Mouse (Mus musculus) cerebellum, adult 2 months (tissue): Measurements from ENCODE around the gene Olfr576. TPM values are rescaled to one million over a fixed set of nuclear protein-coding genes. Genes with fewer than 3 reads are reported as not detected.

Experiments used
- DNase-seq, 2 experiments: peaks; one replicate each; pipeline ENCODE4 v3.0.0; 2021
- H3K27ac ChIP-seq: fragments of 200-500 bp; 2 replicates; pipeline ENCODE4 v1.5.1; 2012; ENCODE audit warnings: low read length, control low read depth, inconsistent platforms; ENCODE audit not compliant: insufficient read depth
- H3K27me3 ChIP-seq: fragments of 200-500 bp; 2 replicates; pipeline ENCODE4 v1.6.1; 2012; ENCODE audit warnings: inconsistent platforms, mild to moderate bottlenecking, low read length, moderate library complexity; ENCODE audit not compliant: control insufficient read depth, insufficient read depth
- H3K4me1 ChIP-seq: fragments of 200-500 bp; 2 replicates; pipeline ENCODE4 v1.6.1; 2011; ENCODE audit warnings: low read length; ENCODE audit not compliant: control insufficient read depth, insufficient read depth
- H3K4me3 ChIP-seq: fragments of 200-500 bp; replicated peaks from 2 replicates; pipeline ENCODE3; 2011; ENCODE audit warnings: mild to moderate bottlenecking, low read depth, low read length, control low read depth; ENCODE audit not compliant: insufficient read depth
- CTCF ChIP-seq: fragments of 200-500 bp; IDR thresholded peaks from 2 replicates; pipeline ENCODE4 v1.5.1; 2011; ENCODE audit warnings: low read depth, mild to moderate bottlenecking, control low read depth, low read length, moderate library complexity, borderline replicate concordance; ENCODE audit not compliant: insufficient read depth
- POLR2A ChIP-seq: fragments of 200-500 bp; IDR thresholded peaks from 2 replicates; pipeline ENCODE4 v1.6.1; 2011; ENCODE audit warnings: low read length, control low read depth, borderline replicate concordance; ENCODE audit not compliant: insufficient read depth
- WGBS: fragments of 180-500 bp; shearing (Covaris S2); methylation state at CpG from one replicate; pipeline ENCODE4 v1.1.7; 2018; 5-methylcytosine and 5-hydroxymethylcytosine counted together
- polyA plus RNA-seq: library from polyadenylated mRNA; depleted of rRNA; stranded (reverse); fragments of >200 nt; gene quantifications from 2 replicates; pipeline ENCODE4 v1.2.3, GENCODE M21; 2012; rRNA removed

Gene Olfr576
- polyA plus RNA-seq, 1 experiment: not detected

- 86% methylated on average over 1 of the region's 1 CpGs for WGBS
These were observed 19.0 kb upstream of the Olfr576 start for GRCm38 (mm10) chr7:102943417-102943816.

GRCm38 (mm10) chr7:102948167-102948566 is 14.3 kb upstream of the Olfr576 start, which contains the start of gene Olfr574:
Gene Olfr574 (plus strand): TSS chr7:102948467.
- no peak within 1 kb of the TSS for H3K27ac ChIP-seq
- 93% methylated on average over 1 of the region's 1 CpGs for WGBS
- TF ChIP-seq CTCF: no peak
- no peak for TF ChIP-seq POLR2A
- no peaks in the 10 kb centered on the region for H3K27me3 ChIP-seq
- H3K4me3 ChIP-seq: no peak within 1 kb of the TSS
- DNase-seq: no peak
- no peaks in the 10 kb centered on the region for H3K4me1 ChIP-seq

More at GRCm38 (mm10) chr7:102943417-102943816, 19.0 kb upstream of the Olfr576 start:
- Histone ChIP-seq H3K27me3 (no peaks in the 10 kb centered on the region), H3K27ac (no peak overlapping the region), H3K4me3 (no peak overlapping the region), H3K4me1 (no peaks in the 10 kb centered on the region)
- DNase-seq: no peak
- TF ChIP-seq CTCF (no peak), POLR2A (no peak)

- Histone ChIP-seq H3K27ac (no peak overlapping the region), H3K4me1 (no peaks in the 10 kb centered on the region), H3K4me3 (no peak overlapping the region), H3K27me3 (no peaks in the 10 kb centered on the region)
- DNase-seq: no peak
- 62% methylated on average over 1 of the region's 1 CpGs for WGBS
- TF ChIP-seq POLR2A (no peak), CTCF (no peak)
These were observed 11.7 kb upstream of the Olfr576 start for GRCm38 (mm10) chr7:102950732-102951131.

DNA sequence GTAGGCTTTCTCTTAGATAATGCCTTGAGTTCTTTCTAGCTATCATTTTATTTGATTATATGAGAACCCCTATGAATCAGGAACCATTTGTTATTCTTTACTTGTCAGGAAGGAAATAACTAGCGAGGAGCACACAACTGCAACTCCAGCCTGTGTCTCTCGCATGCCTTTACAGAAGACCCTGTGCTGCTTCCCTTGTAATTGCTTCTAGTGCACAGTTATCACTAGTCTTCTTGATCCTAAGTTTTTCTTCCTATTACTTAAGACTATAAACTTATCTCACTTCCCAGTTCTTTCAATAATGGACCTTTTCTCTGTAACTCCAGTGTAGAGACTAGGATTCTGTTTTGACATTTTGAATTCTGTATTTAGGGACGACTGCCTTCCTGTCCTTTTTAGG is 4.3 kb upstream of the Olfr576 start:
- Histone ChIP-seq H3K27me3 (no peaks in the 10 kb centered on the region), H3K4me1 (no peaks in the 10 kb centered on the region; the same call in 1 of the 2 replicates), H3K4me3 (no peak overlapping the region), H3K27ac (no peak overlapping the region)
- TF ChIP-seq CTCF (no peak), POLR2A (no peak)
- WGBS: 77% methylated on average over 3 of the region's 3 CpGs
- no peak for DNase-seq

- TF ChIP-seq CTCF (no peak), POLR2A (no peak)
- no peak within 1 kb of the TSS for H3K4me3 ChIP-seq
- no peak within 1 kb of the TSS for H3K27ac ChIP-seq
- H3K4me1 ChIP-seq: no peaks in the 10 kb centered on the region; the same call in 1 of the 2 replicates
- H3K27me3 ChIP-seq: no peaks in the 10 kb centered on the region
- WGBS: 63% methylated on average over 1 of the region's 1 CpGs
- DNase-seq: no peak
These were observed 3.9 kb upstream of the Olfr576 start, which contains the start of gene Olfr575 for GRCm38 (mm10) chr7:102958593-102958992. Gene Olfr575 (minus strand): TSS chr7:102958775.

DNA sequence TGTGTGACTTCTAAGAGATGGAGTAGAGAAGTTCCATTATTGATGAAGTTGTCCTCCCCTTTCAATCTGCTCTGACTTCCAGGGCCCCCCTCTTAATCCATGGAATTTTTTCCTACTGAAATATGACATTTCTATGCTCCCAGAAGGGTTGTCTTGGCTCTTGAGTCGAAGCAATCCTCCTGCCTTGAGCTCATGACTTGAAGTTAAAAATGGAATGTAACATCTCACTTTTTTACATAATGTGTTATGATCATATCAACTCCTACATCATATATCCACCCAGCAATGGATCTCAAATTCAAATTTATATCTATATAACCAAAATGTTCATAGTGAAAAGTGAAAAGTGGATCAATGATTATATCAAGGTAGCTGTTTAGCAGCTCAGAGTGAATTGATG is 11.9 kb downstream of the Olfr576 start:
- H3K4me3 ChIP-seq: no peak overlapping the region
- WGBS: 27% methylated on average over 1 of the region's 1 CpGs
- no peaks in the 10 kb centered on the region for H3K4me1 ChIP-seq
- no peak overlapping the region for H3K27ac ChIP-seq
- no peaks in the 10 kb centered on the region for H3K27me3 ChIP-seq
- no peak for DNase-seq
- TF ChIP-seq CTCF (no peak), POLR2A (no peak)

DNA sequence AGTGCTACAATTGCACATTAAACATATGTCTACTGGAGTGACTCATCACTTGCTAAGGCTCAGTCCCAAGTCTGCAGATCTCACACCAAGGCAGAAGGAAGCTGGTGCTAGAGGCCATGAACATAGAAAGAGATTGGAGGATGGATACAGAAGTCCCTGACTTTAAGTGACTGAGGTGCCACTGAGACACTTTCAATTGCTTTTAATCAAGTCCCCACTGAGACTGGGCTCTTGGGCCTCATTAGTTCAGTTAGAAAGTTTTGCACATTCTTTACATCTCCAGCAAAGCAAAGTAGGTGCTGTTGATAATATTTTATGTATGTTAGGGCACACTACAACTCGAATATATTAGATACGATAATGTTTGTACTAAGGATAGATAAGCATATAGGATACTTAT is 13.4 kb downstream of the Olfr576 start, which contains the start of gene Olfr577:
Gene Olfr577, minus strand, starts transcription at position 101 of the 400 bp plus-strand sequence.
- no peaks in the 10 kb centered on the region for H3K4me1 ChIP-seq
- 77% methylated on average over 2 of the region's 2 CpGs for WGBS
- no peaks in the 10 kb centered on the region for H3K27me3 ChIP-seq

GRCm38 (mm10) chr7:102989224-102989623 is 26.8 kb downstream of the Olfr576 start, which contains the start of gene Olfr578:
Gene Olfr578 (minus strand): TSS chr7:102989324.
- Histone ChIP-seq H3K27me3 (no peaks in the 10 kb centered on the region), H3K4me3 (no peak within 1 kb of the TSS), H3K4me1 (no peaks in the 10 kb centered on the region), H3K27ac (no peak within 1 kb of the TSS)
- WGBS: 66% methylated on average over 3 of the region's 3 CpGs
- DNase-seq: no peak
- TF ChIP-seq CTCF: no peak
- TF ChIP-seq POLR2A: no peak

More for the DNA sequence above, 13.4 kb downstream of the Olfr576 start, which contains the start of gene Olfr577:
- H3K4me3 ChIP-seq: no peak within 1 kb of the TSS
- TF ChIP-seq CTCF: no peak
- TF ChIP-seq POLR2A: no peak
- no peak within 1 kb of the TSS for H3K27ac ChIP-seq
- DNase-seq: no peak

Other genes with a start within 250 kb of the Olfr576 start
- not detected in 2 replicates for gene Olfr33, start 243.6 kb upstream of the Olfr576 start, polyA plus RNA-seq
- not detected in 2 replicates for gene Olfr559, start 235.2 kb upstream of the Olfr576 start, polyA plus RNA-seq
- gene Olfr560, start 203.3 kb upstream of the Olfr576 start, polyA plus RNA-seq: 0.07 TPM in 1 of 2 replicates, not detected in the other
- 0.51 and 0.75 TPM in 2 replicates for gene Olfr78, start 203.2 kb upstream of the Olfr576 start, polyA plus RNA-seq
- not detected in 2 replicates for gene Olfr561, start 191.4 kb upstream of the Olfr576 start, polyA plus RNA-seq
- not detected in 2 replicates for gene Olfr564, start 159.2 kb upstream of the Olfr576 start, polyA plus RNA-seq
- gene Olfr566, start 103.9 kb upstream of the Olfr576 start, polyA plus RNA-seq: not detected in 2 replicates
- not detected in 2 replicates for gene Olfr568, start 85.5 kb upstream of the Olfr576 start, polyA plus RNA-seq
- not detected in 2 replicates for gene Olfr569, start 71.8 kb upstream of the Olfr576 start, polyA plus RNA-seq
- 0.19 TPM in 1 of 2 replicates, not detected in the other for gene Olfr570, start 68.1 kb upstream of the Olfr576 start, polyA plus RNA-seq
- gene Olfr571, start 45.1 kb upstream of the Olfr576 start, polyA plus RNA-seq: not detected in 2 replicates
- gene Olfr572, start 38.3 kb upstream of the Olfr576 start, polyA plus RNA-seq: not detected in 2 replicates
- not detected in 2 replicates for gene Olfr573-ps1, start 20.1 kb upstream of the Olfr576 start, polyA plus RNA-seq
- not detected in 2 replicates for gene Olfr574, start 14.2 kb upstream of the Olfr576 start, polyA plus RNA-seq
- not detected in 2 replicates for gene Olfr575, start 3.9 kb upstream of the Olfr576 start, polyA plus RNA-seq
- not detected in 2 replicates for gene Olfr577, start 13.3 kb downstream of the Olfr576 start, polyA plus RNA-seq
- not detected in 2 replicates for gene Olfr578, start 26.7 kb downstream of the Olfr576 start, polyA plus RNA-seq
- gene Olfr582, start 75.4 kb downstream of the Olfr576 start, polyA plus RNA-seq: not detected in 2 replicates
- not detected in 2 replicates for gene Olfr583, start 88.6 kb downstream of the Olfr576 start, polyA plus RNA-seq
- not detected in 2 replicates for gene Olfr584, start 119.2 kb downstream of the Olfr576 start, polyA plus RNA-seq
- gene Olfr585, start 135.1 kb downstream of the Olfr576 start, polyA plus RNA-seq: not detected in 2 replicates
- gene Olfr586, start 163.0 kb downstream of the Olfr576 start, polyA plus RNA-seq: not detected in 2 replicates
- gene Olfr588-ps1, start 178.2 kb downstream of the Olfr576 start, polyA plus RNA-seq: not detected in 2 replicates
- not detected in 2 replicates for gene Olfr589, start 193.7 kb downstream of the Olfr576 start, polyA plus RNA-seq
- gene Olfr591, start 215.7 kb downstream of the Olfr576 start, polyA plus RNA-seq: not detected in 2 replicates
- not detected in 2 replicates for gene Olfr592, start 222.1 kb downstream of the Olfr576 start, polyA plus RNA-seq
- not detected in 2 replicates for gene Olfr593, start 249.2 kb downstream of the Olfr576 start, polyA plus RNA-seq